Mouse (Mus musculus) bone marrow, adult 2 months (tissue): ENCODE data around the gene Suds3.

ENCODE experiments used
- CTCF ChIP-seq: fragments of 200-500 bp; IDR thresholded peaks from 2 replicates; pipeline ENCODE4 v1.5.1; 2011; ENCODE audit warnings: low read length, control low read depth; ENCODE audit not compliant: control insufficient read depth, insufficient read depth
- POLR2A ChIP-seq: fragments of 200-500 bp; IDR thresholded peaks from 2 replicates; pipeline ENCODE4 v1.6.1; 2011; ENCODE audit warnings: low read depth, mild to moderate bottlenecking, control low read depth, low read length, borderline replicate concordance; ENCODE audit not compliant: control insufficient read depth

DNA sequence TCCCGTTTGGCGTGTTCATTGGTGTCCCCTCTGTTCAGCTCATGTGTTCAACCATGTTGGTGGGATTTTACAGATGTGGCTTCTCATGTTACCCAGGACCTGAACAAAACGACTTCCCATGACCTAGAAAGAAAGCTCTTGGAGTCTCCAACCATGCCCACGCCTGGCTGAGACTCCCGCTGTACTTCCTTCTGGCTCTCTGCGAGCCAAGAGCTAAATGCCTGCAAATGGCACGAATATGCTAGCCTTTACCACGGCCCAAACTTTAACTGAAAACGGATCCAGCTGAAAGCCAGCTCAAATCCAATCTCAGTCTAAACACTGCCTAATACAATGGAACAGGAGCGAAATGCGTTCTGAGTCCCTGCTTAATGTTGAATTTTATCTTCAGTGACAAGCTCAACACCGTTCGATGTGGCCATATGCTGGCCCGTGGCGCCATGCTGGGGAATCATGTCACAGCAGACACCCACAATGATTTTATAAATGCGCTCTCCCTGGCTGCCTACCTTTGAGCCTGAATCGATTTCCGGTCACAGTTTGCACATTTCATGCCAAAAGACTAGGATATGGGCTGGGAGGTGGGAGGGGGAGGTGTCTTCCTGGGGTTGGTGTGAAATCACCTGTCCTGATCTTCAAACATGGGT lies 55.3 kb downstream of the Suds3 start:
- TF ChIP-seq POLR2A (no peak), CTCF (no peak)
